Mouse (Mus musculus) thymus, postnatal 10 days (tissue): Measurements from ENCODE around the gene Cblc.

ENCODE experiments used
- DNase-seq, 2 experiments: peaks; one replicate each; pipeline ENCODE4 v3.0.0; 2021; ENCODE audit warnings: low spot score in 2 of 2

Cblc gene

DNA sequence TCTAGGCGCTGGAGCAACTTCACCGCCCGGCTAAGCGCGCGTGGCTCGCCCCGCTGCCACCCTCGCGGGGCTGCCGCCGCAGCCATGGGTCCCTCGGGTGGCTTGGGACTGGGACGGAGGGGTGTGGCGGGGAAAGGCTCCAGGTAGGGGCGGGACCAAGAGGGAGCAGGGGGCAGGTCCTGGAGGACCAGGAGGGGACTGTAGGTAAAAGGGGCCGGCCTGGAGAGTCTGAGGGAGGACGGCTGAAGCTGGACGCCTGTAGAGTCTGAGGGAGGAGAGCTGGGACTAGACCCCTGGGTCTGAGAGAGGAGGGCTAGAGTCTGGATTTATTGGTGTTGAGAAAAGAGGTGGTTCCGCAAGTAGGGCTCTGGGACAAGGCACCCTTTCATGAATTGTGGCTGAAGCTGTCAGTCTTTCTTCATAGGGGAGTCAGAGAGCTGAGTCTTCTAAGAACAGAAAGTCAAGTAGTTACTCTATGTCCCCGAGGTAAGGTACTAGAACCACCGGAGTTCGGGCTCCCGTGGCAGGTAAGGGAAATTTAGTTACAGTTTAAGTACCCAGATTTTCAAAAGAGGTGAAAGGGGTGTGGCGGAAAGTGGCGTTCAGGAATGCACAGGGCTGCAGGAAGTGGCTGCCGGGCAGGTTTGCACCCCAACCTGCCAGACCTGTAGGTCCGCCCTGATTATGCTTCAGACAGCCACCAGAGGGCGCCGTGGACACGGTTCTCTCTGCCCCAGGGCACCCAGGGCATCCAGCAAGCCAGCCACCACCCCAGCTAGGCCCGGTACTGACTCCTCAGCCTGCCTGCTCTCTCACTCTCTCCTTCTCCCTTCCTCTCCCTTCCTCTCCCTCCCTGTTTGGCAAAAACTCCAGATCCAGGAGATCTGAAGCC is at the start of gene Cblc:
Cblc (minus strand) TSS at position 113 of the 892 bp plus-strand sequence.
- DNase-seq = peak; percentile 80 to 92

DNA sequence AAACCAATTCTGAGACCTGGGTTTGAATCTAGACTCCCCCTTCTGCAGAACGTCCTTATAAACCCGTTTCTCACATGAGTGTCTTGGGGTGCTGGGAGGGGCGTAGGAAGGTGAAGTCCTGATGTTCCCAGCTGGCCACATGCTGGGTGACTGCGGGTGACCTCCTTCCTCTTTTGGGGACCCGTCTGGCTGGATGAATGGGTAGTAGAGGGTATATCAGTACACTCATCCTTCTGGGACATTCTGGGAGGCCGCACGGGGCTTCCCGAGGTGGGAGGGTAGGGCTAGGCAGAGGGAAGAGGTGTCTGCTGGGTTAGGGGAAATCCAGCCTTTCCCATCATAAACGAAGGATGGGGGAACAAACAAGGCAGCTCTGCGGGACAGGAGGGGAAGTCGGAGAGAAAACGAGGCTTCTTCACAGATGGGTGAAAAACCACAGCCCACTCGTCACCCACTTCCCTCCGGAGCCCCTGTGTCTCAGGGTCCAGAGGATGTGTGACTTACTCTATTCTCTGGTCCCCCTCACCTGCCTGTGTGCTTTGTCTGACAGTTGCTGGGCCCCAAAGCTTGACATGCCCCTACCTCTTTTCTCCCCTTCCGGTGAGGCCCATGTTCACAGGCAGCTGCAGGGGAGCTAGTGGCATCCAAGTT is 48.0 kb upstream of the Cblc start:
- DNase-seq = peak; percentile 78 to 85

DNA sequence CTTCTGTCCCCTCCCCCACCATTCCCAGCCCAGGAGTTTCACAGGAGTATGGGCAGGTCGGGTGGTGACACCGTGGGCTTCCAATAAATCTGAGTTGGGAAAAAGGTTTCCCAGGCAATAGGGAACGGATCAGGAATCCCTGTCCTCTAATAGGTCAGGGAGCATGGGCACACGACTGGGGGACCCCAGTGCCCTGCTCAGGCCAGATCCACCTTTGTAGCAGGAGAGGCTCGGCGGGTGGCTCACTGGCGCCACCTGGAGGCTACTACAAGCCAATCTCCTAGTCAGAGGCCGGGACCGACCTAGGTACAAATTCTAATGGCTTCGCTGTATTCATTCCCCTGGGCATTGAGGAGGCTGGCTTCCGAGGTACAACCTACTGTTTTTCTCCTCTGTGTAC is 47.0 kb upstream of the Cblc start:
- peak; percentile 72 to 82 for DNase-seq

DNA sequence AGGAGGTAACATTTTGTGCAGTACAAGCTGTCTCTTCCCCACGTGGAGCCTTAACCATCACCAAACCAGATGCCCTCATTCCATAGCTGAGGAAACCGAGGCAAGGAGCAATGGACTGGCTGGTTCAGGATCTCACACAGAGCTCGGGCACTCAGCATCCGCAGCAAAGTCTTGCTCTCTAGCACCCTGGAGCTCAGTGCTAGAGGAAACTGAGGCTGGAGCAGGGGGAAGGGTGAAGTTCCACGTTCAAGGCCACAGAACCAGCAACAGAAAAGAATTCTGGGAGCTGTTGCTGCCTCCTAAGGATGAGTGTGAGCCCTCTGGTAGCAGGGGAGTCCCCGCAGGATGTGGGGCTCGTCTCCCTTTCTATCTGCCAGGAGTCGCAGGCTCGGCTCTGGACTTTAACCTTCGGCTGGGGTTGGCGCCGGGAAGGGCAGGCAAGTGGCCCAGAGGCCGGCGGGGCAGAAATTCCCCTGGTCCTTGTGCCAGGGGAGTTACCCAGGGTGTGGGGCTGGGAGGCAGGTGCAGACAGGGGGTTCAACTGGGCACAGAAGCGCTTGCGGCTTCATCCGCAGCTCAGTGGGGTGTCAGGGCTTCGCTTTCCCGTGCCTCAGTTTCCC is 46.4 kb upstream of the Cblc start:
- DNase-seq = no peak

DNA sequence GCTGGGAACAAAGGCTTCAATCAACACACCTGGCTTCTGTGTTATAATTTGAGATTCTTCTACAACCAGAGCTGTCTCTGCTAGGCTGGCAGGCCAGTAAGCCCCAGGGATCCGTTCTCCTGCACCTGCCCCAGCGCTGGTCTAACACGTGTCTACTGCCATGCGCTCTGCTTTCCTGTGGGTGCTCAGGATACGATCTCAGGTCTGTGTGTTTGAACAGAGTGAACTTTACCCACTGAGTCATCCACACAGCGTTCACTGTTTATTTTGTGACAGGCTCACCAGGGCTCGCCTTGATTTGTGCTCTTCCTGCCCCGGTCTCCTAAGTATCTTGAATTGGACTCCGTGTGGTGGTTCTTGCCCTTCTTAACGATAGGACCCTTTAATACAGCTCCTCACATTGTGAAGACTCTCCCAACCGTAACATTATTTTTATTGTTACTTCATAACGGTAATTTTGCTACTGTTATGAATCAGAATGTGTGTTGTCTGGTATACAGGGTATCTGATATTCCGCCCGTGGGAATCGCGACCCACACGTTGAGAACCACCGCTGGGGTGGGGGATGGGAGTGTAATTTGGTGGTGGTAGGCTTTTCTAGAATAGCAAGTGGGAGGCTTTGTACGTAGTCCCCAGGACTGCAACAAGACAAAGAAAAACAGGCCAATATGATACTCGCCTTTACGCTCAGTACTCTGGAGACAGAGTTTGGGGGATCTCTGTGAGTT is 45.2 kb upstream of the Cblc start:
- peak; percentile 70 for DNase-seq

DNA sequence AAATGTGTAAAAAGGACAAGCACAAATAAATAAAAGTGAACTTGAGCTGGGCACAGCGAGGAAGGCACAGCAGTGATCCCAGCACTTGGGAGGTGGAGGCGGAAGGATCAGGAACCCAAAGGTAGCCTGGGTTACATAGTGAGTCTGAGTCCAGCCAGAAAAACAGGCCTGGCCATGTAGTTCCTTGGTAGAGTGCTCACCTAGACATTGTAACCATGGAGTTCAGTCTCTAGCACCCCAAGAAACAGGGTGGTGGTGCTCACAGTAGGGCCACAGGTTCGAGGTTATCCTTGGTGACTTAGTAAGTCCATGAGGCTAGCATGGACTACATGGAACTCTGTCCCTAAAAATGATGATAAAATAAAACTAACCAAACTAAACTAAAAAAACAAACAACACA is 44.3 kb upstream of the Cblc start:
- DNase-seq = no peak

DNA sequence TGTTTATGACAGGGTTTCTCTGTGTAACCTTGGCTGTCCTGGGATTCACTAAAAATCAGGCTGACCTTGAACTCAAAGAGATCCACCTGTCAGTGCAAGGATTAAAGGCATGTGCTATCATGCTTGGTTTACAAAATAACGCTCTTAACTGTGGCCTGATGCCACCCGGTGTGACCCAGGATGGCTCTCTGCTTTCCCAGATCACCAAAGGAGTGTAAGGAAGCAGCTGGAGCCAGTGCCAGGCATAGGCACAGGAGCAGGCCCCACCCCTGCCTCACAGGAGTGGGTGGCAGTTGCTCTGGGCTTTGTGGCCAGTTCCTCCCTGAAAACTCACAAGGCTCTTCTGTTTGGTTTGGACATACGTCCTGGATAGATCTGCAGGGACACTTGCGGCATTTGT is 43.8 kb upstream of the Cblc start:
- DNase-seq = no peak

DNA sequence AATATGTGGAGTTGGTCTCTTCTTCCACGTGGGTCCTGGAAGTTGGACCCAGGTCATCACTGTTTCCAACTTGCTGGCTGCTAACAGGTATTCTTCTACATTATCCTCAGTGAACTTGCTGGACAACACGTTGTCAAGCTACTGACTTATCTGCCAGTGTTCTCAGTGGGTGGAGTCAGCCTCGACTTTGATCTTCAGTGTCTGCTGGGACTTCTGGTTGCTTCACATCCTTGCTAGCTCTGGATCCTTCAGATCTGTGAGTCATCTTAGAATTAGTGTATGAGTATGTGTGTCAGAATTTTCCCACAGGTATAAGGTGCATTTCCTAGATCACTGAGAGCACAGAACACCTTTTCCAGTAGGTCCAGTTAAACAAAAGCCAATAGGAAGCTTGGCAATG is 40.2 kb upstream of the Cblc start:
- no peak for DNase-seq

DNA sequence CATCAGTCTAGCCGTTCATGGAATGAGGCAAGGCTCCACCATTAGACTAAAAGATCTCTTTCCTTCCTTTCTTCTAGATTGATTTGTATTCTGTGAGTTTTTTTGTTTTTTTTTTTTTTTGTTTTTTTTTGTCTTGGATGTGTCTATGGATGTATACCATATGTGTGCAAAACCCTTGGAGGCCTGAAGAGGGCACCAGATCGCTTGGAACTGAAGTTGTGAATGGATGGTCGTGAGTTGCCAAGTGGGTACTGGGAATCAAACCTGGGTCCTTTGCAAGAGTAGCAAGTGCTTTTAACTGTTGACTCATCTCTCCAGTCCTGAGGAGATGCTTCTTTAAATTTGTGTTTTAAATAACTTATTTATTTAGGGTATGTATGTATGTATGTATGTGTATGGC is 37.4 kb upstream of the Cblc start:
- no peak for DNase-seq

DNA sequence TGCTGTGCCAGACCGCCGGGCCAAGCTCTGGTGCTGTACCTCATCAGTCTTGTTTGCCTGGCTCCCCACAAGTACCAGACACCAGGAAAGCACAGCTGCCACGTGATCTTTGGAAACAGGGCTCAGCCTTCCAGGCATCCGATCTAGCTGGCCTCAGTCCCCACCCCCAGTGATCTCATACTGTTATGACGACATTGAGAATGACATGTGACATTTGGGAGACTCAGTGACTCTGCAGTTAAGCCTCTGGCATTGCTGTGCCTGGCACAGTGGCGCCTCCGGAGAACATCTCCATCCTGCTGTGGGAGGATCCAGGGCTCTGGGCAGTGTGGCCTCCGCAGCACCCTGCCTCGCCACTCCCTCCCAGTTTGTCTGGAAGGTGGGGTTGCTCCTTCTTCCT is 35.2 kb upstream of the Cblc start:
- DNase-seq = no peak

DNA sequence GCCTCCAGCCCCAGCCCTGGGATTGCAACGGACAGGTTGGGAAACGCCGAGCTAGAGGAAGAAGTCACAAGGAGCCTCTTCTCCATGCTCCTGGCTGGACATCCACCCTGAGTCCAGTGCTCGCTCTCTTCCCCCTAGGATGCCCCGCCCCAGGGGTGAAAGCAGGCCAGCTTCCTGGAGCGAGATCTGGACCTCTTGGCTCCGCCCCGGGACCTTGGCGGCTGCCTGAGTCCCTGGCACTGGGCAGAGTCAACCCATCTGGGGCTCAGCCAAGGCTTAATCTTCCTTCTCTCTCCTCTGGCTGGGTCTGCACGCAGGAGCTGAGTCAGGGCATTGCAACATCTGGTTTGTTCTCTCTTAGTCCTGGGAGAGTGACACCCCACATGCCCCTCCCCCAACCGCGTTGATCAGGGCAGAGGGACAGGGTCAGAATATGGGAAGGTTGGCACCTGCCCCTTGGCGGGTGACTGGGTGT is 34.1 kb upstream of the Cblc start:
- DNase-seq = no peak

DNA sequence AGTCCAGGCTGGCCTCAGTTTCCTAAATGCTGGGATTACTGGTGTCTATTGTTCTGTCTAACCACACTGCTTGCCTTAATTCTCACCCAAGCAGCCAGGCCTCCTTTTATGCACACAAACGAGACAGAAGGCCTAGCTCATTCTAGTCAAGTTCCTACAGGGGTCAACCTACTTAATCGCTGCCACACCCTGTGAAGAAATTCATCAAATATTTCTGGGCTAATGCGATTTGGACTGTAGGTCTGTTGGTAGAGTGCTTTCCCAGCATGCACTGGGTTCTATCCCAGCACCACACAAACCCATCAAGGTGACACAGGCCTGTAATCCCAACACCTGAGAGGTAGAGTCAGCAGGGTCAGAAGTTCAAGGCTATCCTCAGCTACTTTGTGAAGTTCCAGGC is 33.1 kb upstream of the Cblc start:
- DNase-seq = no peak

DNA sequence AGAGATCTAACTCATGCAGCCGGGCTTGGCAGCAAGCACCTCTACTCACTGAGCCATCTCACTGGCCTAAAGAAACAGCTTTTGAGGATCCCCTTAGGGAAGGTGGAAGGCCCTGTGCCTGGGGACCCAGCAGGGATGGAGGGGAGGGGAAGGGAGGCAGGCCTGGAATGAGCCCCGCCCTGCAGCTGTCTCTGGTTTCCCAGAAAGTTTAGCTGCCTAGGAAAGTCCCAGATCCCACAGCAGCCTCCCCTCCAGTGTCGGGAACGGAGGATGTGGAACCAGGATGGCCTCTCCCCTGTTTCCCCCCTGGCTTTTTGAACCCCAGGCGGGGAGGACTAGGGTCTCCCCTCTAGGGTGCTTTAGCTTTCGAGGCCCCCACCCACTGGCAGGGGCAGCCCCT is 30.1 kb upstream of the Cblc start:
- no peak for DNase-seq

DNA sequence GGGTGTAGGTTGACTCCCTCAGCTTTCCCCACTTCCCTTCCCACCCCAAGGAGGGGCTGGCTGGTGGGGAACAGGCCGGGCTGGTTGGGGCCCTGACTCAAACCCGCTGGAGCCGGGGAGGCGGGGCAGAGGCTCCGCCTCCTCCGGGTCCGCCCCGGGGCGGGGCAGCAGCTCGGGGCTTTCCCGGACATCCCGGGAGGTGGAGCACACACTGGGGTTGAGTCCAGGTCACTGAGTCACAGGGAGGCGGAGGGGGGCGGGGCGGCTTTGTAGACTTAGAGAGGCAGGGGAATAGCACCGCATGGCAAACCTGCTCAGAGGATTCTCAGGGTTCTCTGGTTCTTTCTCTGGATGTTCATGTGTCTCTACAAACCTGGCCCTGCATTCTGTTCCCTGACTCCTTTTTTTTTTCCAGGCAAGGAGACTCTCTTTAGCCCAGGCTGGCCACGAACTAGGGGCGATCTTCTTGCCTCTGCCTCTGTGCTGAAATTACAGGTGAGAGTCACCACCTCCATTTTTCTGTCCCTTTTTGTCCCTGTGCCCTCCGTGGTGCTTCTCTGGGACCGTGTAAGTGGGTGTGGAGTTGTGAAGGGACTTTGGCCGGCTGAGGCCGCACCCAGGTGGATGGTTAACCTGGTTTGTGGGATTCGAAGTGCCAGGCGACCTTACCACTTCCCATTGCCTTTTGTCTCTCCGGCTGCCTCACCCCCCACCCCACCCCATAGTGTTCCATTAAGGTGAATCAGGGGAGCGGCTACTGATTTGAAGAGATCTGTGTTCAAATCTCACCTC is 27.8 kb upstream of the Cblc start:
- DNase-seq = peak; percentile 46 to 54

DNA sequence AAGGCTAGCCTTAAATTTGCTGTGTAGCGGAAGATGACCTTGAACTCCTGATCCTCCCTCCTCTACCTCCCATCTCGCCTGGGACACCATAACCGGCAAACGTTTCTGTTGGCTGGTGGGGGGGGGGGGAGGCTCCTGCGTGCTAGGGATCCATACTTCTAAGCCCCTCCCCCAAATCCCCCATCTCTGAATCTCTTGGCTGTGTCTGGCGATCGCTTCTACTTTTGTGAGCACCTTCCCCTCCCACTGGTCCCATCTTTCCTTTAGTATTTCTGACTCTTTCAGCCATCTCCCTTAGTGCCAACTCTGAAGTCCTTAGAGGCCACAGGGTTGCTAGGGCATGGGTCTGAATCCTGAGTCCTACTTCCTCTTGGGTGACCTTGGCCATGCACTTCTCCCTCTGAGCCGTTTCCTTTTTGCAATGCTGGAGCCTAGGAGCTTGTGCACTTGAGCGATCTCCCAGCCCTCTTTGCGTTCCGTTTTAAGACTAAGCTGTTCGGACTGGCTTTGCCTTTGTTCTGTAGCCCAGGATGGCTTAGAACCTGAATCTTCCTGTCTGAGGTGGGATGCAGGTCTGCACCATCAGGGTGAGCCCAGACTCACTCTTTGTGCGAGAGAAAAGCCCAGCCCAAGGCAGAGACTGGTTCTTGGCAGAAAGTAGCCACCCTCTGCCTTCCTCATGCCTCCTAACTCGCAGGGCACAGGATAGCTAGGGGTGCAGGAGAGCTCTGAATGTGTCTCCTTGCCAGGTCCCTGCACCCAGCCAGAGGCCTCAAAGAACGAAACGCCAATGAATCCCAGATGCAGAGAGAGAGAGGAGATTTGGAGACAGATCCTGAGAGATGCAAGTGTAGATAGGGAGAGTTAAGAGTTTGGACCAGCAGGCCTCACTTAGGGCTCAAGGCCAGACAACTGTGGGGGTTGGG is 26.9 kb upstream of the Cblc start:
- DNase-seq = no peak

DNA sequence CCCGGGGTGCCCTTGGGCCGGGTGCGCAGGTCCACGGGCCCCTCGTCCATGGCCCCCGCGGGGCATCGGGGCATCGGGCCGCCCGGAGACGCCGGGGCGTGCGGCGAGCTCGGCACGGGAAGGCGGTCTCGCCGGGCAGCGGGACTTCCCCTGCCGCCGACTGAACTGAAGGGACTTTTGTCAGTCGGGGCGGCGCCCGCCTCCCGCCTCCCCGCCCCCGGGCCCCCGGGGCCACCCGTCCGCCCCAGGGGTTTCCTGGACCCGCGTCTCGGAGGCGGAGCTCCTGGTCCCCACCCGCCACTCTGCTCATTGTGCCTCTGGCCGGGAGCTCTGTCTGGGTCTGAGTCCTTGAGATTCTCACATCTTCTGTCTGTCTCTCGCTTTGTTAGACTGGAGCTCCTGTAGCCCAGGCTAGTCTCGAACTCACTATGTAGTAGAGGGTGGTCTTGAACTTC is 26.0 kb upstream of the Cblc start, which contains the start of gene Bcl3:
Bcl3 (minus strand) TSS at position 167 of the 455 bp plus-strand sequence.
- DNase-seq = no peak

DNA sequence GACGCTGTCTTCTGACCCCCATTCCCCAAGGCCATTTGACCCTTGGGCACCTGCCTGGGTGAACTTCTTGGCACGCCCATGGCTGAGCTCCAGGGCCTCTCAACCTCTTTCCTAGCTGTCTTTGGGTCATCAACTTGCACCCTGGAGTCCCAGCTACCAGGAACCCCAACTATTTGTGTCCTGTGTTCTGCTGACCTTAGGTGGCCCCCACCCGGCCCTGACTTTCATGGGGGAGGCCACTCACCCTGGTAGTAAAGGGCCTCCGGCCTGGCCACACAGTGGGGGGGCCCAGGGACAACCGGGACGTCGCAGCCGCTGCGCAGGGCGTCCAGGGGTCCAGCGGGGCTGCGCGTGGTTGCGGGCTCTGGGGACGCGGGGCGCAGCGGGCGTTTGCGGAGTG is 25.6 kb upstream of the Cblc start:
- DNase-seq = no peak

DNA sequence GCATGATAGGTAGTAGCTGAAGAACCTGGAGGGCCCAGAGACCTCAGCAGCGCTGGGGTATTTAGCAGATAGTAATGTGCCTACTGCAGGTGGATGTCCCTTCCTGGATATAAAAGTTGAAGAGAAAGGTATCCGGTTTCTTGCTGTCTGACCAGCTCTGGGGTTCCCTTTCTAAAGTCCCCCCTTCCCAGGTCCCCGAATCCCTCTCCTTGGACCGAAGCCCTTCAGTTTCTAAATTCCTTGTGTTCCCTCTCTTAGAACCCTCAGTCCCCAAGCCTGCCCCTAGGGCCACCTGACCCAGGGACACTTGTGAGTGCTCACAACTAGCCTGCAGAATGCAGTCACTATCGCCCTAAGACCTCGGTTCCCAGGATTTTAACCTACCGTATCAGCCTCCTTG is 25.0 kb upstream of the Cblc start:
- DNase-seq = no peak

DNA sequence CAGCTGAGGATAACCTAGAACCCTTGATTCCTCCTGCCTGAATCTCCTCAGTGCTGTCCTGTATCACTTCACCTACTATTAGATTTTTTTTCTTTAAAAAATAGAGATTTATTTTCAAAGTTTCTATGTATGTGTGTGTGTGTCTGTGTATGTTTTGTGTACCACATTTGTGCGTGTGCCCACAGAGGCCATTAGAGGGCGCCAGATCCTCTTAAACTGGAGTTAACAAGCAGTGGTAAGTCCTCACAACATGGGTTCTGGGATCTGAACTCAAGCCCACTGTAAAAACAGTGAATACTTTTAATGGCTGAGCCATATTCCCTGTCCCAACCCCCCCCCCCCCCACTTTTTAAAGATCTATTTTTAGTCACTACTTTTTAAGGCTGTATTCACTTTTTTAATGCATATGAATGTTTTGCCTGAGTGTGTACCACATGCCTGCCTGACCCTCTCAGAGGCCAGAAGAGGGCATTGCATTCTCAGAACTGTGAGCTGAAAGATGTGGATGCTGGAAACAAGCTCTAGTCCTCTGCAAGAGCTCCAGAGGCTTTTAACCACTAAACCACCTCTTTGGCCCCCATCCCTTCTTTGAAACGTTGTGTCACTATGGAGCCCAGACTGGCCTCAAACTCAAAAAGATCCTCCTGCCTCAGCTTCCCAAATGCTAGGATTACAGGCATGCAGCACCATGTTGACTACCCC is 23.9 kb upstream of the Cblc start:
- no peak for DNase-seq
